Mouse (Mus musculus): ENCODE results near the gene Mthfr. TPM values are rescaled to one million over a fixed set of nuclear protein-coding genes. Genes with fewer than 3 reads are reported as not detected.

Gene Mthfr
- 10 to 100 TPM; 11.4 to 12.5 TPM for total RNA-seq (2023)

GRCm38 (mm10) chr4:148038600-148039253 is at the start of gene Mthfr, which contains the start of gene Clcn6:
Mthfr (plus strand) TSS chr4:148039077.
Clcn6 (minus strand) TSS chr4:148038821.

GRCm38 (mm10) chr4:148000202-148000772 is 38.6 kb upstream of the Mthfr start, which contains the start of gene Nppa:
Nppa (plus strand) TSS chr4:148000722.

GRCm38 (mm10) chr4:148087907-148088527 is 49.1 kb downstream of the Mthfr start, which contains the start of gene Agtrap:
Agtrap (minus strand) TSS chr4:148088031.

Other genes with a start within 250 kb of the Mthfr start
- 10 to 100 TPM; 10.5 to 13.1 TPM for gene Zfp984, start 229.3 kb upstream of the Mthfr start, total RNA-seq (2023)
- gene Zfp933, start 190.7 kb upstream of the Mthfr start, total RNA-seq (2023) = 1 to 10 TPM; 3.5 TPM
- gene Miip, start 170.3 kb upstream of the Mthfr start, total RNA-seq (2023) = 10 to 100 TPM; 34.1 to 36.9 TPM
- 1 to 10 TPM; 6.4 to 7.3 TPM for gene Fv1, start 170.1 kb upstream of the Mthfr start, total RNA-seq (2023)
- gene Mfn2, start 134.4 kb upstream of the Mthfr start, total RNA-seq (2023) = 10 to 100 TPM; 52.0 to 55.5 TPM
- gene Plod1, start 102.3 kb upstream of the Mthfr start, total RNA-seq (2023) = 10 to 100 TPM; 20.2 to 20.7 TPM
- gene 2510039O18Rik, start 98.2 kb upstream of the Mthfr start, total RNA-seq (2023) = 10 to 100 TPM; 59.4 to 61.8 TPM
- not detected for gene Nppb, start 53.3 kb upstream of the Mthfr start, total RNA-seq (2023)
- gene Nppa, start 38.4 kb upstream of the Mthfr start, total RNA-seq (2023) = not detected
- gene Clcn6, start 256 bp upstream of the Mthfr start, total RNA-seq (2023) = 10 to 100 TPM in 1 of 2 experiments, 1 to 10 TPM in 1; 9.6 to 12.2 TPM
- gene Agtrap, start 49.0 kb downstream of the Mthfr start, total RNA-seq (2023) = 10 to 100 TPM; 59.8 to 67.7 TPM
- 10 to 100 TPM in 1 of 2 experiments, 1 to 10 TPM in 1; 9.2 to 12.4 TPM for gene Mad2l2, start 91.3 kb downstream of the Mthfr start, total RNA-seq (2023)
- not detected for gene Draxin, start 91.6 kb downstream of the Mthfr start, total RNA-seq (2023)
- 10 to 100 TPM; 14.8 to 19.8 TPM for gene Fbxo6, start 113.1 kb downstream of the Mthfr start, total RNA-seq (2023)
- 1 to 10 TPM; 1.1 to 1.3 TPM for gene Fbxo44, start 121.4 kb downstream of the Mthfr start, total RNA-seq (2023)
- gene Fbxo2, start 121.5 kb downstream of the Mthfr start, total RNA-seq (2023) = not detected
- gene Disp3, start 248.9 kb downstream of the Mthfr start, total RNA-seq (2023) = not detected

Data from neutrophil, adult 59 days (primary cell).